Mouse (Mus musculus) limb, embryonic 12.5 days (tissue): Measurements from ENCODE around the gene Calm5. TPM values are rescaled to one million over a fixed set of nuclear protein-coding genes. Genes with fewer than 3 reads are reported as not detected.
"Not testable (repeated sequence)": the region's sequence is repeated elsewhere in the genome, so short reads cannot be mapped to it uniquely, and the experiment has no call there.

Source experiments
- ATAC-seq: fragments of 200-750 bp; cut with Nextera tagmentation; 2 replicates; pipeline ENCODE4 v1.8.0; 2017; ENCODE audit warnings: low read depth, moderate TSS enrichment; ENCODE audit not compliant: insufficient number of reproducible peaks, insufficient read depth, low FRiP score, low TSS enrichment
- H3K27ac ChIP-seq: fragments of 300-500 bp; sonication (generic); 2 replicates; pipeline ENCODE4 v1.5.1; 2016; ENCODE audit warnings: mild to moderate bottlenecking, moderate library complexity
- H3K27me3 ChIP-seq: fragments of 300-500 bp; sonication (generic); 2 replicates; pipeline ENCODE4 v1.6.1; 2016; ENCODE audit warnings: mild to moderate bottlenecking, moderate library complexity
- H3K36me3 ChIP-seq: fragments of 300-500 bp; sonication (generic); 2 replicates; pipeline ENCODE4 v1.6.1; 2016; ENCODE audit warnings: mild to moderate bottlenecking, moderate library complexity
- H3K4me1 ChIP-seq: fragments of 300-500 bp; sonication (generic); replicated peaks from 2 replicates; pipeline ENCODE4 v1.6.1; 2016
- H3K4me2 ChIP-seq: fragments of 300-500 bp; sonication (generic); 2 replicates; pipeline ENCODE4 v1.6.1; 2016; ENCODE audit warnings: mild to moderate bottlenecking, moderate library complexity
- H3K4me3 ChIP-seq: fragments of 300-500 bp; sonication (generic); replicated peaks from 2 replicates; pipeline ENCODE4 v1.5.1; 2016; ENCODE audit warnings: mild to moderate bottlenecking
- H3K9ac ChIP-seq: fragments of 300-500 bp; sonication (generic); replicated peaks from 2 replicates; pipeline ENCODE4 v1.6.1; 2016; ENCODE audit warnings: mild to moderate bottlenecking, moderate library complexity
- H3K9me3 ChIP-seq: fragments of 300-500 bp; sonication (generic); 2 replicates; pipeline ENCODE4 v1.6.1; 2016; ENCODE audit warnings: mild to moderate bottlenecking, moderate library complexity
- WGBS: fragments of 180-500 bp; shearing (Covaris S2); methylation state at CpG from one replicate; pipeline ENCODE4 v1.1.7; 2016; 5-methylcytosine and 5-hydroxymethylcytosine counted together
- polyA plus RNA-seq: library from polyadenylated mRNA; unstranded; fragments of >200 nt; fragmentation: Nextera tagmentation; extraction: Ambion mirVana; gene quantifications from 2 replicates; pipeline ENCODE4 v1.2.1, GENCODE M21; 2016

The Calm5 gene
- polyA plus RNA-seq, 1 experiment from 2014 or later: not detected

DNA sequence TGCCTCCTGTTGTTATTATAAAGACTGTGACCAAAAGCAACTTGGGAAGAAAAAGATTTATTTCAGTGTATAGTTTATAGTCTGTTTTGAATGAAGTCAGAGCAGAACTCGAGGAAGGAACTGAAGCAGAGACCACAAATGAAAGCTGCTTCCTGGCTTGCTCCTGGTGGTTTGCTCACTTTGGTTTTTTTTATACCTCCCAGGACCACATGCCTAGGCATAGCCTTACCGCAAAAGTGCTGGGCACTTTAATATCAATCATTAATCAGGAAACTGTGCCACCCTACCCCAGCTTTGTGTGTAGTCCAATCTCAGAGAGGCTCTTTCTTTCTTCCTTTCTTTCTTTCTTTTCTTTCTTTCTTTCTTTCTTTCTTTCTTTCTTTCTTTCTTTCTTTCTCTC lies 21.5 kb upstream of the Calm5 start:
- Histone ChIP-seq H3K9me3 (no peaks in the 10 kb centered on the region), H3K27ac (no peak overlapping the region), H3K4me3 (no peak overlapping the region), H3K9ac (no peak overlapping the region), H3K27me3 (no peaks in the 10 kb centered on the region), H3K36me3 (no peaks in the 10 kb centered on the region), H3K4me1 (no peaks in the 10 kb centered on the region), H3K4me2 (no peak overlapping the region)
- 59% methylated on average over 2 of the region's 2 CpGs for WGBS
- no peak for ATAC-seq

GRCm38 (mm10) chr13:3833644-3834043 lies 20.3 kb upstream of the Calm5 start:
- ATAC-seq, H3K4me2 ChIP-seq, H3K4me1 ChIP-seq, H3K9me3 ChIP-seq, H3K9ac ChIP-seq, H3K4me3 ChIP-seq, H3K36me3 ChIP-seq, H3K27me3 ChIP-seq, H3K27ac ChIP-seq: not testable (repeated sequence)

- not testable (repeated sequence) for H3K27me3 ChIP-seq, H3K4me3 ChIP-seq, H3K4me2 ChIP-seq, ATAC-seq, H3K4me1 ChIP-seq, H3K9me3 ChIP-seq, H3K9ac ChIP-seq, H3K36me3 ChIP-seq, H3K27ac ChIP-seq
These were observed 16.6 kb upstream of the Calm5 start, which contains the start of gene Calm4 for GRCm38 (mm10) chr13:3837312-3837807. TSS of gene Calm4 (plus strand) at chr13:3837757.

DNA sequence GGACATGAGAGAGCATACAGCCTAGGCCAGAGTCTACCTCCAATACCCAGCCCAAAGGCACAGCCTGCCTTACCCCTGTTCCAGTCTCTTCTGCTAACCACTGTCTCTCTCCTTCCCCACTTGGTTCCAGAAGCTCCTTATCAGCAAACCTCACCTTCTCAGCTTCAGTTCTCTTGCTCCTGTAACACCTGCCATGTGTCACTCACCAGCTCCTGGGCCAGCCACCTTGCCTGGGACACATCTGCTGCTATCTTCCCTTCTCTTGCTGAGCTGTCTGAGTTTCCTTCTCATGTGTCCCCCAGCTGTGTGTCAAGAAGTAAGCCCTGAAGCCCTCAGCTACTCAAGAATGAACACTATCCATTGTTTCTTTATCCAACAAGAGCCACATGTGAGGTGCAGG lies 13.3 kb upstream of the Calm5 start:
- ATAC-seq, H3K36me3 ChIP-seq, H3K4me1 ChIP-seq, H3K27me3 ChIP-seq, H3K4me3 ChIP-seq, H3K27ac ChIP-seq, H3K4me2 ChIP-seq, H3K9me3 ChIP-seq, H3K9ac ChIP-seq: not testable (repeated sequence)

DNA sequence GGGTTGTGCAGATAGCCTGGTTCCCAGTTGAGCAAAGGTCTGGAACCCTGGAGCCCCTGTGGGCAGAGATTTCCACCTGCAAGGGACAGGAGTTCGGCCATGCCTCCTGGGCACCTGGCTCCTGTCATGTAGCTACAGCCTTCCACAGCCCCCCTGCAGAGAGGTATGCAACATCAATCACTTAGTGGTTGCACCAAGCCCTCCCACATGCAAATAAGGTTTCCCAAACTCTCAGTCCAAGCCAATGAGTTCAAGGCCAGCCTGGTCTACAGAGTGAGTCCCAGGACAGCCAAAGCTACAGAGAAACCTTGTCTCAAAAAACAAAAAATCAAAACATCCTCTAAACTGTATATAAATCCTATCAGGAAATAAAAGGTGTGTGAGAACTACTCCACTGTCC lies 3.6 kb upstream of the Calm5 start:
- WGBS: 47% methylated on average over 1 of the region's 1 CpGs
- Histone ChIP-seq H3K9me3 (no peaks in the 10 kb centered on the region), H3K4me2 (no peak overlapping the region), H3K27ac (no peak overlapping the region), H3K9ac (no peak overlapping the region), H3K27me3 (no peaks in the 10 kb centered on the region), H3K4me1 (no peaks in the 10 kb centered on the region), H3K36me3 (no peaks in the 10 kb centered on the region), H3K4me3 (no peak overlapping the region)
- no peak for ATAC-seq

GRCm38 (mm10) chr13:3854856-3855255 lies 883 bp downstream of the Calm5 start:
- no peak overlapping the region for H3K27ac ChIP-seq
- no peaks in the 10 kb centered on the region for H3K9me3 ChIP-seq
- H3K4me2 ChIP-seq: no peak overlapping the region
- no peak overlapping the region for H3K4me3 ChIP-seq
- ATAC-seq: no peak
- H3K36me3 ChIP-seq: no peaks in the 10 kb centered on the region
- no peak overlapping the region for H3K9ac ChIP-seq
- H3K27me3 ChIP-seq: no peaks in the 10 kb centered on the region
- H3K4me1 ChIP-seq: no peaks in the 10 kb centered on the region
- WGBS: 94% methylated on average over 2 of the region's 2 CpGs

- no peak for ATAC-seq
- no peaks in the 10 kb centered on the region for H3K27me3 ChIP-seq
- H3K4me3 ChIP-seq: no peak overlapping the region
- H3K4me1 ChIP-seq: no peaks in the 10 kb centered on the region
- no peak overlapping the region for H3K27ac ChIP-seq
- H3K9me3 ChIP-seq: no peaks in the 10 kb centered on the region
- H3K36me3 ChIP-seq: no peaks in the 10 kb centered on the region
- H3K9ac ChIP-seq: no peak overlapping the region
- no peak overlapping the region for H3K4me2 ChIP-seq
- WGBS: 79% methylated on average over 1 of the region's 1 CpGs
These were observed 2.3 kb downstream of the Calm5 start for GRCm38 (mm10) chr13:3856252-3856651.

DNA sequence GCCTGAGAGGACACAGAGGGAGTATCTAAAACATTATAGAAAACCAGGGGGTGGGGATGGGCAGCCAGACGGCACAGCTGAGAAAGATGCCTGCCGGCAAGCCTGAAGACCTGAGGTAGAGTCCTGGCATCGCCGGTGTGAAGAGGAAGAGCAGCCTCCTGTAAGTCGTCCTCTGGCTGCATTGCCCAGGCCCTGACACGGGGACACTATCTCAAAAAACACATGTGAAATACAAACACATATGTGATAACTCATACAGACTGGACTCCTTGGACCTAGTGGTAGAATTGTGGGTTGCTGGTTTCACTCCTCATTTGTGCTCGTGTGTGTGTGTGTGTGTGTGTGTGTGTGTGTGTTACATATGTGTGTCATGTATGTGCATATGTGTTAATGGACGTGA lies 7.3 kb downstream of the Calm5 start:
- Histone ChIP-seq H3K4me3 (no peak overlapping the region), H3K27ac (no peak overlapping the region), H3K9ac (no peak overlapping the region), H3K36me3 (no peaks in the 10 kb centered on the region), H3K9me3 (no peaks in the 10 kb centered on the region), H3K4me2 (no peak overlapping the region), H3K4me1 (no peaks in the 10 kb centered on the region), H3K27me3 (no peaks in the 10 kb centered on the region)
- WGBS: 90% methylated on average over 8 of the region's 8 CpGs
- no peak for ATAC-seq

- H3K4me3 ChIP-seq: no peak overlapping the region
- 71% methylated on average over 3 of the region's 3 CpGs for WGBS
- H3K27ac ChIP-seq: no peak overlapping the region
- no peaks in the 10 kb centered on the region for H3K4me1 ChIP-seq
- ATAC-seq: no peak
- H3K36me3 ChIP-seq: no peaks in the 10 kb centered on the region
- no peaks in the 10 kb centered on the region for H3K9me3 ChIP-seq
- no peaks in the 10 kb centered on the region for H3K27me3 ChIP-seq
- H3K4me2 ChIP-seq: no peak overlapping the region
- no peak overlapping the region for H3K9ac ChIP-seq
These were observed 8.4 kb downstream of the Calm5 start for GRCm38 (mm10) chr13:3862325-3862724.

DNA sequence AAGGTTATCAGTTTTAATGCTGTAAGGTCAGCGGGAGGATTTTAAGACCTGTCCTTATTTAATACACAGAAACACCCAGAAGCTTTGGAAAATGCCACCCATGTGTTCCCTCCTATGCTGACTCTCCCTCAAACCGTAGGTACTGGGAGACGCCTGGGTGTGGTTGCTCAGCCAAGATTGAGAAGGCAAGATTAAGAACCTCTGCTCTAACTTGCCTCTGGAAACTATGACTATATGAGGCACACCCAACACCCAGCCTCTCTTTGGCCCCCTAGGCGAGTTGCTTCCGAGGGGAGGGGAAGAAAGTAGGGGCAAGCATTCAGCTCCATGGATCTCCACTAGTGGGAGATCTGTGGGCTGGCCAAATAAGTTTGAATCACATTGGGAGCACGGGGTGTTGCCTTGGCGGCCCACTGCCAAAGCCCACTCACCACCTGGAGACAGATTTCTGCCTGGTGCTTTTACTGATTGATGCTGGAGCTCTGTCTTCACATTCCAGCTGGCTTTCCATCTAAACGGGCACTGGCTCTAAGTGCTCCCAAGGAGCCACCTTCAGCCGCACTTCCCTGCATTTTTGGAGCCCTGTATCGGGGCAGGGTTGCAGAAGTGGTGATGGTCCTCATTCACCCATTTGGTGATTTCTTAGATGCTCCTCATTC lies 9.1 kb downstream of the Calm5 start:
- H3K4me1 ChIP-seq: no peaks in the 10 kb centered on the region
- H3K27me3 ChIP-seq: no peaks in the 10 kb centered on the region
- no peak for ATAC-seq

GRCm38 (mm10) chr13:3865648-3866354 lies 11.8 kb downstream of the Calm5 start:
- Histone ChIP-seq H3K4me3 (no peak overlapping the region), H3K4me1 (no peaks in the 10 kb centered on the region), H3K27me3 (no peaks in the 10 kb centered on the region), H3K4me2 (no peak overlapping the region), H3K36me3 (no peaks in the 10 kb centered on the region), H3K27ac (no peak overlapping the region), H3K9ac (no peak overlapping the region), H3K9me3 (no peaks in the 10 kb centered on the region)
- WGBS: 77% methylated on average over 14 of the region's 14 CpGs
- no peak for ATAC-seq

More for the DNA sequence above, 9.1 kb downstream of the Calm5 start:
- H3K36me3 ChIP-seq: no peaks in the 10 kb centered on the region
- no peak overlapping the region for H3K4me3 ChIP-seq
- H3K9ac ChIP-seq: no peak overlapping the region
- WGBS: 86% methylated on average over 10 of the region's 10 CpGs
- no peaks in the 10 kb centered on the region for H3K9me3 ChIP-seq
- no peak overlapping the region for H3K27ac ChIP-seq
- no peak overlapping the region for H3K4me2 ChIP-seq
